Mouse (Mus musculus) forebrain, embryonic 16.5 days (tissue): Measurements from ENCODE around the gene Sytl2. TPM values are rescaled to one million over a fixed set of nuclear protein-coding genes. Genes with fewer than 3 reads are reported as not detected.

ENCODE experiments used
- ATAC-seq: fragments of 200-750 bp; cut with Nextera tagmentation; 2 replicates; pipeline ENCODE4 v1.8.0; 2017; ENCODE audit warnings: mild to moderate bottlenecking, moderate library complexity
- H3K27ac ChIP-seq: fragments of 300-500 bp; sonication (generic); 2 replicates; pipeline ENCODE4 v1.5.1; 2014; ENCODE audit warnings: low read length, control low read depth
- H3K27me3 ChIP-seq: fragments of 300-500 bp; sonication (generic); replicated peaks from 2 replicates; pipeline ENCODE4 v1.6.1; 2014; ENCODE audit warnings: low read length; ENCODE audit not compliant: control insufficient read depth, insufficient read depth
- H3K36me3 ChIP-seq: fragments of 300-500 bp; sonication (generic); 2 replicates; pipeline ENCODE4 v1.6.1; 2014; ENCODE audit not compliant: control insufficient read depth, insufficient read depth
- H3K4me1 ChIP-seq: fragments of 300-500 bp; sonication (generic); replicated peaks from 2 replicates; pipeline ENCODE4 v1.6.1; 2014; ENCODE audit warnings: low read length; ENCODE audit not compliant: control insufficient read depth, insufficient read depth
- H3K4me2 ChIP-seq: fragments of 300-500 bp; sonication (generic); 2 replicates; pipeline ENCODE4 v1.6.1; 2014; ENCODE audit warnings: mild to moderate bottlenecking, low read length, control low read depth
- H3K4me3 ChIP-seq: fragments of 300-500 bp; sonication (generic); replicated peaks from 2 replicates; pipeline ENCODE4 v1.5.1; 2014; ENCODE audit warnings: mild to moderate bottlenecking, low read length, control low read depth
- H3K9ac ChIP-seq: fragments of 300-500 bp; sonication (generic); replicated peaks from 2 replicates; pipeline ENCODE4 v1.6.1; 2014; ENCODE audit warnings: low read depth, low read length, control low read depth
- H3K9me3 ChIP-seq: fragments of 300-500 bp; sonication (generic); 2 replicates; pipeline ENCODE4 v1.6.1; 2016; ENCODE audit warnings: low read length; ENCODE audit not compliant: control insufficient read depth
- WGBS: fragments of 180-500 bp; shearing (Covaris S2); extraction: QIAGEN DNeasy Blood & Tissue Kit; methylation state at CpG from one replicate; pipeline ENCODE4 v1.1.7; 2014; 5-methylcytosine and 5-hydroxymethylcytosine counted together
- polyA plus RNA-seq: library from polyadenylated mRNA; unstranded; fragments of >200 nt; fragmentation: Nextera tagmentation; extraction: Ambion mirVana; gene quantifications from 2 replicates; pipeline ENCODE4 v1.2.1, GENCODE M21; 2015

Gene Sytl2
- polyA plus RNA-seq, 1 experiment from 2014 or later = 2.3 TPM

- no peak for ATAC-seq
- Histone ChIP-seq H3K4me1 (no peaks in the 10 kb centered on the region), H3K9me3 (no peaks in the 10 kb centered on the region), H3K4me2 (no peak overlapping the region), H3K4me3 (no peak overlapping the region), H3K27ac (no peak overlapping the region), H3K27me3 (no peaks in the 10 kb centered on the region), H3K9ac (no peak overlapping the region), H3K36me3 (no peaks in the 10 kb centered on the region)
- 91% methylated on average over 4 of the region's 4 CpGs for WGBS
Observed at GRCm38 (mm10) chr7:90277769-90278168, 24.3 kb upstream of the Sytl2 start.

- ATAC-seq = no peak
- no peaks in the 10 kb centered on the region for H3K4me1 ChIP-seq
- H3K36me3 ChIP-seq = no peaks in the 10 kb centered on the region
- H3K9me3 ChIP-seq = no peaks in the 10 kb centered on the region
- 93% methylated on average over 4 of the region's 4 CpGs for WGBS
- H3K27ac ChIP-seq = no peak overlapping the region
- no peaks in the 10 kb centered on the region for H3K27me3 ChIP-seq
- no peak overlapping the region for H3K4me2 ChIP-seq
- no peak overlapping the region for H3K4me3 ChIP-seq
- no peak overlapping the region for H3K9ac ChIP-seq
Observed at GRCm38 (mm10) chr7:90279136-90279535, 22.9 kb upstream of the Sytl2 start.

GRCm38 (mm10) chr7:90280274-90280875, 21.7 kb upstream of the Sytl2 start:
- H3K36me3 ChIP-seq = no peaks in the 10 kb centered on the region
- no peak overlapping the region for H3K4me2 ChIP-seq
- H3K27ac ChIP-seq = no peak overlapping the region
- no peak overlapping the region for H3K9ac ChIP-seq
- no peak for ATAC-seq
- H3K4me3 ChIP-seq = no peak overlapping the region
- no peaks in the 10 kb centered on the region for H3K4me1 ChIP-seq
- no peaks in the 10 kb centered on the region for H3K27me3 ChIP-seq
- WGBS = 68% methylated on average over 11 of the region's 11 CpGs
- H3K9me3 ChIP-seq = no peaks in the 10 kb centered on the region

GRCm38 (mm10) chr7:90280878-90281277, 21.2 kb upstream of the Sytl2 start:
- ATAC-seq = no peak
- H3K9me3 ChIP-seq = no peaks in the 10 kb centered on the region
- no peak overlapping the region for H3K4me2 ChIP-seq
- H3K27ac ChIP-seq = no peak overlapping the region
- H3K36me3 ChIP-seq = no peaks in the 10 kb centered on the region
- H3K4me1 ChIP-seq = no peaks in the 10 kb centered on the region
- H3K9ac ChIP-seq = no peak overlapping the region
- WGBS = 61% methylated on average over 8 of the region's 8 CpGs
- H3K27me3 ChIP-seq = no peaks in the 10 kb centered on the region
- no peak overlapping the region for H3K4me3 ChIP-seq

- Histone ChIP-seq H3K27ac (no peak overlapping the region), H3K9ac (no peak overlapping the region)
- WGBS = 85% methylated on average over 11 of the region's 11 CpGs
Observed at GRCm38 (mm10) chr7:90281759-90282546, 20.1 kb upstream of the Sytl2 start.

GRCm38 (mm10) chr7:90282786-90283185, 19.3 kb upstream of the Sytl2 start:
- no peaks in the 10 kb centered on the region for H3K27me3 ChIP-seq
- H3K27ac ChIP-seq = no peak overlapping the region
- H3K9me3 ChIP-seq = no peaks in the 10 kb centered on the region
- no peaks in the 10 kb centered on the region for H3K4me1 ChIP-seq
- H3K4me2 ChIP-seq = no peak overlapping the region
- H3K36me3 ChIP-seq = no peaks in the 10 kb centered on the region
- no peak overlapping the region for H3K9ac ChIP-seq
- 94% methylated on average over 1 of the region's 1 CpGs for WGBS
- no peak for ATAC-seq
- no peak overlapping the region for H3K4me3 ChIP-seq

More at GRCm38 (mm10) chr7:90281759-90282546, 20.1 kb upstream of the Sytl2 start:
- ATAC-seq = no peak
- Histone ChIP-seq H3K27me3 (no peaks in the 10 kb centered on the region), H3K36me3 (no peaks in the 10 kb centered on the region), H3K4me1 (no peaks in the 10 kb centered on the region), H3K4me2 (no peak overlapping the region), H3K4me3 (no peak overlapping the region), H3K9me3 (no peaks in the 10 kb centered on the region)

GRCm38 (mm10) chr7:90284793-90285192, 17.3 kb upstream of the Sytl2 start:
- H3K4me2 ChIP-seq = no peak overlapping the region
- WGBS = 84% methylated on average over 7 of the region's 7 CpGs
- H3K4me1 ChIP-seq = no peaks in the 10 kb centered on the region
- no peaks in the 10 kb centered on the region for H3K27me3 ChIP-seq
- no peak overlapping the region for H3K9ac ChIP-seq
- H3K36me3 ChIP-seq = no peaks in the 10 kb centered on the region
- no peak overlapping the region for H3K27ac ChIP-seq
- no peak overlapping the region for H3K4me3 ChIP-seq
- no peaks in the 10 kb centered on the region for H3K9me3 ChIP-seq
- no peak for ATAC-seq

- ATAC-seq = no peak
- H3K27ac ChIP-seq = no peak overlapping the region
- no peaks in the 10 kb centered on the region for H3K9me3 ChIP-seq
- no peaks in the 10 kb centered on the region for H3K36me3 ChIP-seq
- H3K27me3 ChIP-seq = no peaks in the 10 kb centered on the region
- no peak overlapping the region for H3K4me2 ChIP-seq
- WGBS = 87% methylated on average over 6 of the region's 6 CpGs
- no peak overlapping the region for H3K9ac ChIP-seq
- no peak overlapping the region for H3K4me3 ChIP-seq
- no peaks in the 10 kb centered on the region for H3K4me1 ChIP-seq
Observed at GRCm38 (mm10) chr7:90291885-90292284, 10.2 kb upstream of the Sytl2 start.

- peak; percentile 57 for ATAC-seq
- no peak overlapping the region for H3K27ac ChIP-seq
- no peaks in the 10 kb centered on the region for H3K36me3 ChIP-seq
- WGBS = 4% methylated on average over 27 of the region's 27 CpGs
- H3K4me1 ChIP-seq = peaks cover 3% of the 10 kb centered on the region
- H3K4me2 ChIP-seq = peak overlapping the region; percentile 98
- peaks cover 8% of the 10 kb centered on the region for H3K27me3 ChIP-seq
- H3K9me3 ChIP-seq = no peaks in the 10 kb centered on the region
- peak overlapping the region; percentile 68; the same call in 1 of the 2 replicates for H3K9ac ChIP-seq
- H3K4me3 ChIP-seq = peak overlapping the region; percentile 62
Observed at GRCm38 (mm10) chr7:90302647-90303552, 848 bp downstream of the Sytl2 start.
